21 mouse cellular contexts compared by ENCODE assay signal in genomic region chr10:110380792-110381191, GRCm38 (mm10).
"Had no signal": no experiment of that assay in that cellular context is flagged by ENCODE, and none has a peak within 500 bp of the region (broad histone marks: within the 10 kb centered on the region; RNA-seq: fewer than 3 reads in every experiment).

No protein-coding gene starts in this region.

- ATAC-seq: liver, postnatal 0 days; lung, postnatal 0 days; midbrain, embryonic 15.5 days had no signal

- H3K4me2 ChIP-seq: kidney, embryonic 15.5 days; limb, embryonic 12.5 days; limb, embryonic 15.5 days; liver, embryonic 11.5 days; lung, embryonic 14.5 days; midbrain, embryonic 12.5 days; midbrain, embryonic 15.5 days; neural tube, embryonic 12.5 days; neural tube, embryonic 15.5 days; stomach, embryonic 15.5 days had no signal

- H3K27ac ChIP-seq: kidney, embryonic 15.5 days; limb, embryonic 12.5 days; limb, embryonic 15.5 days; liver, embryonic 14.5 days; macrophage; midbrain, embryonic 12.5 days; midbrain, embryonic 15.5 days; neural tube, embryonic 12.5 days; neural tube, embryonic 15.5 days; stomach, embryonic 15.5 days had no signal

- H3K4me3 ChIP-seq: kidney, embryonic 15.5 days; limb, embryonic 12.5 days; limb, embryonic 15.5 days; midbrain, embryonic 12.5 days; midbrain, embryonic 15.5 days; neural tube, embryonic 12.5 days; neural tube, embryonic 15.5 days; stomach, embryonic 15.5 days had no signal

- H3K36me3 ChIP-seq: kidney, embryonic 15.5 days; limb, embryonic 12.5 days; limb, embryonic 15.5 days; midbrain, embryonic 12.5 days; midbrain, embryonic 15.5 days; neural tube, embryonic 12.5 days; neural tube, embryonic 15.5 days; stomach, embryonic 15.5 days had no signal

- H3K4me1 ChIP-seq: kidney, embryonic 15.5 days; limb, embryonic 12.5 days; limb, embryonic 15.5 days; midbrain, embryonic 12.5 days; neural tube, embryonic 12.5 days; stomach, embryonic 15.5 days had no signal

- H3K27me3 ChIP-seq: kidney, embryonic 15.5 days; limb, embryonic 12.5 days; limb, embryonic 15.5 days; midbrain, embryonic 12.5 days; midbrain, embryonic 15.5 days; neural tube, embryonic 12.5 days; neural tube, embryonic 15.5 days; stomach, embryonic 15.5 days had no signal

- H3K9ac ChIP-seq: kidney, embryonic 15.5 days; limb, embryonic 12.5 days; limb, embryonic 15.5 days; liver, embryonic 14.5 days; liver, postnatal 0 days; lung, embryonic 14.5 days; midbrain, embryonic 12.5 days; midbrain, embryonic 15.5 days; neural tube, embryonic 12.5 days; neural tube, embryonic 15.5 days; stomach, embryonic 15.5 days had no signal

- DNase-seq: kidney, postnatal 14 days; kidney, postnatal 4 days; left cerebral cortex, postnatal 4 days; liver, postnatal 0 days; lung, embryonic 14.5 days; retina, postnatal 1 day; right cerebral cortex, postnatal 25 days; spleen, adult 18-20 months; thymus, postnatal 25 days had no signal

- H3K9me3 ChIP-seq: kidney, embryonic 15.5 days; limb, embryonic 12.5 days; limb, embryonic 15.5 days; midbrain, embryonic 12.5 days; midbrain, embryonic 15.5 days; neural tube, embryonic 12.5 days; neural tube, embryonic 15.5 days; stomach, embryonic 15.5 days had no signal
